Mouse (Mus musculus) adrenal gland, postnatal 36 days (tissue): ENCODE data around the gene Gm3604. TPM values are rescaled to one million over a fixed set of nuclear protein-coding genes. Genes with fewer than 3 reads are reported as not detected.
"Not testable (repeated sequence)": the region's sequence is repeated elsewhere in the genome, so short reads cannot be mapped to it uniquely, and the experiment has no call there.

Experiments
- DNase-seq, 2 experiments: peaks; one replicate each; pipeline ENCODE4 v3.0.0; 2021; ENCODE audit warnings: mixed read lengths in 1 of 2
- long read RNA-seq, 2 experiments: library from polyadenylated mRNA; stranded (forward); transcript quantifications; one replicate each; pipeline ENCODE4 v2.0.0; 2021; ENCODE audit warnings: borderline sequencing depth in 2 of 2
- microRNA-seq: library from miRNA; unstranded; fragments of <30 nt; microRNA quantifications from one replicate; pipeline ENCODE4 v1.2.0, GENCODE M21; 2021
- total RNA-seq, 2 experiments: library from RNA; stranded (reverse); gene quantifications; 2 replicates each; pipeline ENCODE4 v1.2.3; 2021

The Gm3604 gene
- under 1 TPM; 0.70 to 0.99 TPM for total RNA-seq
- long read RNA-seq, experiment 1, partial matches to known transcripts: 0 of 1 reads
- long read RNA-seq, experiment 1, other reads (novel, unspliced or antisense): 0 of 1 reads
- long read RNA-seq, experiment 2: 0 reads

GRCm38 (mm10) chr13:62382952-62383351, at the start of gene Gm3604:
Gm3604 (minus strand) TSS chr13:62383177.
- peak; percentile 72 to 74 for DNase-seq

GRCm38 (mm10) chr13:62399206-62399605, 16.2 kb upstream of the Gm3604 start:
- DNase-seq: not testable (repeated sequence)

GRCm38 (mm10) chr13:62390076-62390620, 7.2 kb upstream of the Gm3604 start:
- not testable (repeated sequence) for DNase-seq

- DNase-seq: no peak
Measured at GRCm38 (mm10) chr13:62331786-62332185, 51.2 kb downstream of the Gm3604 start.

GRCm38 (mm10) chr13:62331381-62331780, 51.6 kb downstream of the Gm3604 start:
- DNase-seq: no peak

Small RNA genes lying within 50 kb of the gene (microRNA-seq; reads per million reads assigned to microRNA genes)
- not detected for gene Gm25933

Other genes with a start within 250 kb of the Gm3604 start
- gene Gm49359, start 83.7 kb upstream of the Gm3604 start, total RNA-seq: 10 to 100 TPM in 1 of 2 experiments, 1 to 10 TPM in 1; 8.5 to 11.0 TPM
- not detected for gene Zfp935, start 175.3 kb upstream of the Gm3604 start, total RNA-seq
- 1 to 10 TPM; 3.2 to 4.9 TPM for gene Zfp934, start 188.0 kb upstream of the Gm3604 start, total RNA-seq
- gene 6720489N17Rik, start 241.0 kb upstream of the Gm3604 start, total RNA-seq: 1 to 10 TPM in 1 of 2 experiments, under 1 TPM in 1; 0.89 to 1.8 TPM